14 mouse cellular contexts compared by ENCODE assay signal in the genomic region with DNA sequence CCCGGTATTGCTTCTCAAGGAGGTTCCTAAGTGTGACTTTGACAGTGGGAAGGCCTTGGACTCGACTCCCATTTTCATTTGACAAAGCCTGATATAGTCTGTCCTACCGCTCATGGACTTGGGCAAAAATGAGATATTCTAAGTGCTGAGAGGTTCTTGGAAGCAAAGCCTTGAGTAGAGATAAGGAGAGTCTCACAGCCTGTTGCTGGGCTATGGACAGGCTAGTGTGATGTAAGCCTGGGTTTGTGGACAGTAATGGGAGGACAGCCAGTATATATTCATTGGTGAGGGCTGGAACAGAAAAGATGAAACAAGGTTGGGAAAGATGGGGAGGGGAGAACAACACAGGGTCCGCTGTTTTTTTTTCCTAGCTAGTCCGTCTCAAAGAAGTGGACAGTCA.
DNase-seq lines count a peak whose midpoint lies in the region; ATAC-seq lines count a peak whose summit lies in the region.
"Had no signal": no experiment of that assay in that cellular context is flagged by ENCODE, and none has a peak within 500 bp of the region (broad histone marks: within the 10 kb centered on the region; RNA-seq: fewer than 3 reads in every experiment).

No protein-coding gene starts in this region.

- H3K4me2 ChIP-seq in kidney, embryonic 15.5 days: no peak overlapping the region
- H3K4me2 ChIP-seq in lung, embryonic 16.5 days (ENCODE audit: low read depth, low read length): no peak overlapping the region
- no peak overlapping the region for H3K4me2 ChIP-seq in heart, embryonic 12.5 days
- no peak overlapping the region for H3K4me2 ChIP-seq in hindbrain, embryonic 13.5 days
- H3K4me2 ChIP-seq: neural tube, embryonic 13.5 days had no signal

- 75% methylated on average over 5 of the region's 5 CpGs for WGBS in kidney, embryonic 15.5 days
- WGBS in lung, embryonic 16.5 days: 66% methylated on average over 5 of the region's 5 CpGs
- WGBS in heart, embryonic 12.5 days: 49% methylated on average over 5 of the region's 5 CpGs
- WGBS in hindbrain, embryonic 13.5 days: 82% methylated on average over 5 of the region's 5 CpGs

- peaks cover 12% of the 10 kb centered on the region for H3K4me1 ChIP-seq in kidney, embryonic 15.5 days
- peaks cover 3% of the 10 kb centered on the region; the same call in 1 of the 2 replicates for H3K4me1 ChIP-seq in lung, embryonic 16.5 days (replicated peaks; ENCODE audit: control insufficient read depth, insufficient read depth, low read length)
- H3K4me1 ChIP-seq in heart, embryonic 12.5 days (replicated peaks): peaks cover 8% of the 10 kb centered on the region
- no peaks in the 10 kb centered on the region for H3K4me1 ChIP-seq in hindbrain, embryonic 13.5 days (replicated peaks)
- H3K4me1 ChIP-seq: hindbrain, embryonic 10.5 days had no signal

- no peaks in the 10 kb centered on the region for H3K9me3 ChIP-seq in kidney, embryonic 15.5 days (replicated peaks)
- H3K9me3 ChIP-seq in lung, embryonic 16.5 days (ENCODE audit: control insufficient read depth, low read length): no peaks in the 10 kb centered on the region
- H3K9me3 ChIP-seq in heart, embryonic 12.5 days (replicated peaks): no peaks in the 10 kb centered on the region
- no peaks in the 10 kb centered on the region for H3K9me3 ChIP-seq in hindbrain, embryonic 13.5 days
- H3K9me3 ChIP-seq: hindbrain, embryonic 10.5 days; neural tube, embryonic 13.5 days had no signal

- H3K4me3 ChIP-seq in kidney, embryonic 15.5 days (replicated peaks): no peak overlapping the region
- H3K4me3 ChIP-seq in lung, embryonic 16.5 days (ENCODE audit: low read length): no peak overlapping the region
- H3K4me3 ChIP-seq in heart, embryonic 12.5 days: no peak overlapping the region
- H3K4me3 ChIP-seq in hindbrain, embryonic 13.5 days: no peak overlapping the region
- H3K4me3 ChIP-seq: hindbrain, embryonic 10.5 days; neural tube, embryonic 13.5 days had no signal

- no peak for DNase-seq in kidney, adult 11 months
- DNase-seq in lung, adult 18-20 months: no peak
- peak; percentile 17 for DNase-seq in heart, postnatal 4 days
- DNase-seq: B cell, adult 2 months; cerebellum, adult 2 months; midbrain, embryonic 14.5 days; right cerebral cortex, adult 18-20 months; thymus, postnatal 36 days had no signal

- ATAC-seq in kidney, embryonic 15.5 days (replicated peaks; ENCODE audit: low FRiP score): no peak
- peak; percentile 78 for ATAC-seq in lung, embryonic 16.5 days (ENCODE audit: low read depth)
- ATAC-seq in heart, embryonic 12.5 days (ENCODE audit: insufficient number of reproducible peaks, low FRiP score): peak; percentile 25; the same call in 1 of the 2 replicates
- ATAC-seq in hindbrain, embryonic 13.5 days (ENCODE audit: low FRiP score): no peak

- H3K27me3 ChIP-seq in kidney, embryonic 15.5 days: no peaks in the 10 kb centered on the region
- H3K27me3 ChIP-seq in lung, embryonic 16.5 days (ENCODE audit: control insufficient read depth, insufficient read depth, low read depth, low read length): no peaks in the 10 kb centered on the region
- no peaks in the 10 kb centered on the region for H3K27me3 ChIP-seq in heart, embryonic 12.5 days (replicated peaks)
- no peaks in the 10 kb centered on the region for H3K27me3 ChIP-seq in hindbrain, embryonic 13.5 days
- H3K27me3 ChIP-seq: neural tube, embryonic 13.5 days had no signal

- no peaks in the 10 kb centered on the region for H3K36me3 ChIP-seq in kidney, embryonic 15.5 days
- no peaks in the 10 kb centered on the region for H3K36me3 ChIP-seq in lung, embryonic 16.5 days (ENCODE audit: control insufficient read depth, insufficient read depth, low read length)
- H3K36me3 ChIP-seq in heart, embryonic 12.5 days: no peaks in the 10 kb centered on the region
- H3K36me3 ChIP-seq in hindbrain, embryonic 13.5 days: no peaks in the 10 kb centered on the region
- H3K36me3 ChIP-seq: hindbrain, embryonic 10.5 days; neural tube, embryonic 13.5 days had no signal

- peak overlapping the region; percentile 78 for H3K27ac ChIP-seq in kidney, embryonic 15.5 days
- no peak overlapping the region for H3K27ac ChIP-seq in lung, embryonic 16.5 days (ENCODE audit: low read length)
- no peak overlapping the region; the same call in 1 of the 2 replicates for H3K27ac ChIP-seq in heart, embryonic 12.5 days (ENCODE audit: poor library complexity, severe bottlenecking)
- no peak overlapping the region for H3K27ac ChIP-seq in hindbrain, embryonic 13.5 days
- H3K27ac ChIP-seq: hindbrain, embryonic 10.5 days; neural tube, embryonic 13.5 days had no signal

- no peak overlapping the region for H3K9ac ChIP-seq in kidney, embryonic 15.5 days
- H3K9ac ChIP-seq in lung, embryonic 16.5 days (ENCODE audit: low read length): no peak overlapping the region
- H3K9ac ChIP-seq in heart, embryonic 12.5 days: no peak overlapping the region
- H3K9ac ChIP-seq in hindbrain, embryonic 13.5 days: no peak overlapping the region
- H3K9ac ChIP-seq: neural tube, embryonic 13.5 days had no signal

Comparison
In these comparisons a context has a peak if more than half of its experiments do, and no peak if none do; other contexts are left out.
1. ATAC-seq: peak in lung, embryonic 16.5 days (single experiment) and heart, embryonic 12.5 days (single experiment); none in kidney, embryonic 15.5 days (single experiment) and hindbrain, embryonic 13.5 days (single experiment).